Mouse (Mus musculus): Measurements from ENCODE around the gene Svip. TPM values are rescaled to one million over a fixed set of nuclear protein-coding genes. Genes with fewer than 3 reads are reported as not detected.

Gene Svip
- polyA plus RNA-seq, 1 experiment from 2014 or later = 10.7 TPM

GRCm38 (mm10) chr7:51972252-51972855 lies 33.5 kb downstream of the Svip start:
- Histone ChIP-seq H3K9ac (ENCODE audit: low read depth, low read length) (no peak overlapping the region), H3K4me2 (replicated peaks; ENCODE audit: low read depth, low read length) (no peak overlapping the region), H3K36me3 (ENCODE audit: control insufficient read depth, insufficient read depth, low read length) (no peaks in the 10 kb centered on the region), H3K4me3 (ENCODE audit: low read length) (no peak overlapping the region), H3K27me3 (ENCODE audit: control insufficient read depth, insufficient read depth, low read length) (no peaks in the 10 kb centered on the region), H3K4me1 (ENCODE audit: control insufficient read depth, insufficient read depth, low read length) (no peaks in the 10 kb centered on the region), H3K27ac (ENCODE audit: low read depth, low read length) (no peak overlapping the region), H3K9me3 (ENCODE audit: control insufficient read depth, low read length) (no peaks in the 10 kb centered on the region)
- WGBS = 33% methylated on average over 6 of the region's 6 CpGs
- ATAC-seq (ENCODE audit: low FRiP score, low TSS enrichment) = peak; percentile 68; the same call in 1 of the 2 replicates

- no peak overlapping the region for H3K4me3 ChIP-seq (ENCODE audit: low read length)
- no peak overlapping the region for H3K27ac ChIP-seq (ENCODE audit: low read depth, low read length)
- H3K9me3 ChIP-seq (ENCODE audit: control insufficient read depth, low read length) = no peaks in the 10 kb centered on the region
- H3K9ac ChIP-seq (ENCODE audit: low read depth, low read length) = no peak overlapping the region
- no peak overlapping the region for H3K4me2 ChIP-seq (replicated peaks; ENCODE audit: low read depth, low read length)
- H3K36me3 ChIP-seq (ENCODE audit: control insufficient read depth, insufficient read depth, low read length) = no peaks in the 10 kb centered on the region
- H3K4me1 ChIP-seq (ENCODE audit: control insufficient read depth, insufficient read depth, low read length) = no peaks in the 10 kb centered on the region
- no peaks in the 10 kb centered on the region for H3K27me3 ChIP-seq (ENCODE audit: control insufficient read depth, insufficient read depth, low read length)
- no peak for ATAC-seq (ENCODE audit: low FRiP score, low TSS enrichment)
Measured at GRCm38 (mm10) chr7:51969379-51969778, 36.4 kb downstream of the Svip start.

GRCm38 (mm10) chr7:51967581-51967980 lies 38.2 kb downstream of the Svip start:
- no peaks in the 10 kb centered on the region for H3K36me3 ChIP-seq (ENCODE audit: control insufficient read depth, insufficient read depth, low read length)
- no peaks in the 10 kb centered on the region for H3K9me3 ChIP-seq (ENCODE audit: control insufficient read depth, low read length)
- H3K4me3 ChIP-seq (ENCODE audit: low read length) = no peak overlapping the region
- no peak overlapping the region for H3K4me2 ChIP-seq (replicated peaks; ENCODE audit: low read depth, low read length)
- WGBS = 84% methylated on average over 4 of the region's 4 CpGs
- no peaks in the 10 kb centered on the region for H3K4me1 ChIP-seq (ENCODE audit: control insufficient read depth, insufficient read depth, low read length)
- H3K9ac ChIP-seq (ENCODE audit: low read depth, low read length) = no peak overlapping the region
- H3K27ac ChIP-seq (ENCODE audit: low read depth, low read length) = no peak overlapping the region
- no peaks in the 10 kb centered on the region for H3K27me3 ChIP-seq (ENCODE audit: control insufficient read depth, insufficient read depth, low read length)
- ATAC-seq (ENCODE audit: low FRiP score, low TSS enrichment) = no peak

GRCm38 (mm10) chr7:51964681-51965080 lies 41.1 kb downstream of the Svip start:
- Histone ChIP-seq H3K4me2 (replicated peaks; ENCODE audit: low read depth, low read length) (no peak overlapping the region), H3K9me3 (ENCODE audit: control insufficient read depth, low read length) (no peaks in the 10 kb centered on the region), H3K27me3 (ENCODE audit: control insufficient read depth, insufficient read depth, low read length) (no peaks in the 10 kb centered on the region), H3K27ac (ENCODE audit: low read depth, low read length) (no peak overlapping the region), H3K4me1 (ENCODE audit: control insufficient read depth, insufficient read depth, low read length) (no peaks in the 10 kb centered on the region), H3K36me3 (ENCODE audit: control insufficient read depth, insufficient read depth, low read length) (no peaks in the 10 kb centered on the region), H3K9ac (ENCODE audit: low read depth, low read length) (no peak overlapping the region), H3K4me3 (ENCODE audit: low read length) (no peak overlapping the region)
- WGBS = 78% methylated on average over 7 of the region's 7 CpGs
- no peak for ATAC-seq (ENCODE audit: low FRiP score, low TSS enrichment)

- Histone ChIP-seq H3K27me3 (ENCODE audit: control insufficient read depth, insufficient read depth, low read length) (no peaks in the 10 kb centered on the region), H3K4me2 (replicated peaks; ENCODE audit: low read depth, low read length) (no peak overlapping the region), H3K4me3 (ENCODE audit: low read length) (no peak overlapping the region), H3K4me1 (ENCODE audit: control insufficient read depth, insufficient read depth, low read length) (no peaks in the 10 kb centered on the region), H3K9me3 (ENCODE audit: control insufficient read depth, low read length) (no peaks in the 10 kb centered on the region), H3K9ac (ENCODE audit: low read depth, low read length) (no peak overlapping the region), H3K27ac (ENCODE audit: low read depth, low read length) (no peak overlapping the region), H3K36me3 (ENCODE audit: control insufficient read depth, insufficient read depth, low read length) (no peaks in the 10 kb centered on the region)
- 52% methylated on average over 10 of the region's 10 CpGs for WGBS
- no peak for ATAC-seq (ENCODE audit: low FRiP score, low TSS enrichment)
Measured at GRCm38 (mm10) chr7:51962219-51962952, 43.4 kb downstream of the Svip start.

- Histone ChIP-seq H3K4me1 (ENCODE audit: control insufficient read depth, insufficient read depth, low read length) (no peaks in the 10 kb centered on the region), H3K4me2 (replicated peaks; ENCODE audit: low read depth, low read length) (no peak overlapping the region), H3K27ac (ENCODE audit: low read depth, low read length) (no peak overlapping the region), H3K9me3 (ENCODE audit: control insufficient read depth, low read length) (no peaks in the 10 kb centered on the region), H3K27me3 (ENCODE audit: control insufficient read depth, insufficient read depth, low read length) (no peaks in the 10 kb centered on the region), H3K4me3 (ENCODE audit: low read length) (no peak overlapping the region), H3K36me3 (ENCODE audit: control insufficient read depth, insufficient read depth, low read length) (no peaks in the 10 kb centered on the region), H3K9ac (ENCODE audit: low read depth, low read length) (no peak overlapping the region)
- no peak; the same call in 1 of the 2 replicates for ATAC-seq (ENCODE audit: low FRiP score, low TSS enrichment)
- 64% methylated on average over 6 of the region's 6 CpGs for WGBS
Measured at GRCm38 (mm10) chr7:51960698-51961374, 45.0 kb downstream of the Svip start.

- Histone ChIP-seq H3K27ac (ENCODE audit: low read depth, low read length) (no peak overlapping the region), H3K4me2 (replicated peaks; ENCODE audit: low read depth, low read length) (no peak overlapping the region), H3K9me3 (ENCODE audit: control insufficient read depth, low read length) (no peaks in the 10 kb centered on the region), H3K4me1 (ENCODE audit: control insufficient read depth, insufficient read depth, low read length) (no peaks in the 10 kb centered on the region), H3K36me3 (ENCODE audit: control insufficient read depth, insufficient read depth, low read length) (0 out of 2 replicates have a peak, but pooled peaks cover 3% of the 10 kb centered on the region), H3K4me3 (ENCODE audit: low read length) (no peak overlapping the region), H3K27me3 (ENCODE audit: control insufficient read depth, insufficient read depth, low read length) (no peaks in the 10 kb centered on the region), H3K9ac (ENCODE audit: low read depth, low read length) (no peak overlapping the region)
- no peak for ATAC-seq (ENCODE audit: low FRiP score, low TSS enrichment)
Measured at GRCm38 (mm10) chr7:51957766-51958165, 48.1 kb downstream of the Svip start.

GRCm38 (mm10) chr7:51955424-51956041 lies 50.3 kb downstream of the Svip start:
- Histone ChIP-seq H3K4me3 (ENCODE audit: low read length) (no peak overlapping the region), H3K36me3 (ENCODE audit: control insufficient read depth, insufficient read depth, low read length) (0 out of 2 replicates have a peak, but pooled peaks cover 3% of the 10 kb centered on the region), H3K4me1 (ENCODE audit: control insufficient read depth, insufficient read depth, low read length) (no peaks in the 10 kb centered on the region), H3K9me3 (ENCODE audit: control insufficient read depth, low read length) (no peaks in the 10 kb centered on the region), H3K4me2 (replicated peaks; ENCODE audit: low read depth, low read length) (no peak overlapping the region), H3K9ac (ENCODE audit: low read depth, low read length) (no peak overlapping the region), H3K27ac (ENCODE audit: low read depth, low read length) (no peak overlapping the region), H3K27me3 (ENCODE audit: control insufficient read depth, insufficient read depth, low read length) (no peaks in the 10 kb centered on the region)
- peak; percentile 62 for ATAC-seq (ENCODE audit: low FRiP score, low TSS enrichment)
- 48% methylated on average over 9 of the region's 9 CpGs for WGBS

Measured in kidney, embryonic 14.5 days (tissue).